Mouse (Mus musculus): ENCODE data around the gene Arhgef28. TPM values are rescaled to one million over a fixed set of nuclear protein-coding genes. Genes with fewer than 3 reads are reported as not detected.
"Not testable (repeated sequence)": the region's sequence is repeated elsewhere in the genome, so short reads cannot be mapped to it uniquely, and the experiment has no call there.

The Arhgef28 gene
- polyA plus RNA-seq, 1 experiment from 2014 or later = 8.6 TPM

GRCm38 (mm10) chr13:98111021-98111420 lies 95.2 kb downstream of the Arhgef28 start:
- no peak overlapping the region for H3K27ac ChIP-seq (replicated peaks; ENCODE audit: low read depth, low read length)
- DNase-seq (ENCODE audit: low spot score) (no peak), ATAC-seq (replicated peaks; ENCODE audit: insufficient number of reproducible peaks, low FRiP score, low TSS enrichment, low read depth) (no peak)
- no peak overlapping the region for H3K4me3 ChIP-seq (ENCODE audit: low read depth, low read length)
- no peak overlapping the region for H3K9ac ChIP-seq (replicated peaks; ENCODE audit: low read length)
- no peak overlapping the region for H3K4me2 ChIP-seq (ENCODE audit: low read depth, low read length)
- H3K36me3 ChIP-seq (replicated peaks; ENCODE audit: control insufficient read depth, insufficient read depth, low read depth, low read length) = no peaks in the 10 kb centered on the region
- H3K9me3 ChIP-seq (replicated peaks; ENCODE audit: control insufficient read depth, low read length) = no peaks in the 10 kb centered on the region
- no peaks in the 10 kb centered on the region for H3K27me3 ChIP-seq (ENCODE audit: control insufficient read depth, insufficient read depth, low read length)
- no peaks in the 10 kb centered on the region for H3K4me1 ChIP-seq (ENCODE audit: control insufficient read depth, insufficient read depth, low read length)
- 65% methylated on average over 2 of the region's 2 CpGs for WGBS

GRCm38 (mm10) chr13:98108481-98108880 lies 97.8 kb downstream of the Arhgef28 start:
- H3K27me3 ChIP-seq (ENCODE audit: control insufficient read depth, insufficient read depth, low read length); H3K4me2 ChIP-seq (ENCODE audit: low read depth, low read length); H3K9me3 ChIP-seq (replicated peaks; ENCODE audit: control insufficient read depth, low read length); H3K27ac ChIP-seq (replicated peaks; ENCODE audit: low read depth, low read length); H3K4me1 ChIP-seq (ENCODE audit: control insufficient read depth, insufficient read depth, low read length); H3K4me3 ChIP-seq (ENCODE audit: low read depth, low read length); ATAC-seq (replicated peaks; ENCODE audit: insufficient number of reproducible peaks, low FRiP score, low TSS enrichment, low read depth); H3K36me3 ChIP-seq (replicated peaks; ENCODE audit: control insufficient read depth, insufficient read depth, low read depth, low read length); DNase-seq (ENCODE audit: low spot score); H3K9ac ChIP-seq (replicated peaks; ENCODE audit: low read length): not testable (repeated sequence)
- WGBS = 84% methylated on average over 3 of the region's 3 CpGs

GRCm38 (mm10) chr13:98107621-98108020 lies 98.6 kb downstream of the Arhgef28 start:
- Histone ChIP-seq H3K36me3 (replicated peaks; ENCODE audit: control insufficient read depth, insufficient read depth, low read depth, low read length) (no peaks in the 10 kb centered on the region), H3K4me2 (ENCODE audit: low read depth, low read length) (no peak overlapping the region), H3K9ac (replicated peaks; ENCODE audit: low read length) (no peak overlapping the region), H3K27ac (replicated peaks; ENCODE audit: low read depth, low read length) (no peak overlapping the region), H3K4me1 (ENCODE audit: control insufficient read depth, insufficient read depth, low read length) (no peaks in the 10 kb centered on the region), H3K9me3 (replicated peaks; ENCODE audit: control insufficient read depth, low read length) (no peaks in the 10 kb centered on the region), H3K4me3 (ENCODE audit: low read depth, low read length) (no peak overlapping the region), H3K27me3 (ENCODE audit: control insufficient read depth, insufficient read depth, low read length) (no peaks in the 10 kb centered on the region)
- ATAC-seq (replicated peaks; ENCODE audit: insufficient number of reproducible peaks, low FRiP score, low TSS enrichment, low read depth) (no peak), DNase-seq (ENCODE audit: low spot score) (no peak)
- 82% methylated on average over 2 of the region's 2 CpGs for WGBS

GRCm38 (mm10) chr13:98095966-98096365 lies 110.3 kb downstream of the Arhgef28 start:
- H3K9me3 ChIP-seq (replicated peaks; ENCODE audit: control insufficient read depth, low read length) = no peaks in the 10 kb centered on the region
- H3K9ac ChIP-seq (replicated peaks; ENCODE audit: low read length) = no peak overlapping the region
- no peak overlapping the region for H3K4me2 ChIP-seq (ENCODE audit: low read depth, low read length)
- no peak overlapping the region for H3K27ac ChIP-seq (replicated peaks; ENCODE audit: low read depth, low read length)
- WGBS = 52% methylated on average over 4 of the region's 4 CpGs
- no peak for ATAC-seq (replicated peaks; ENCODE audit: insufficient number of reproducible peaks, low FRiP score, low TSS enrichment, low read depth)
- H3K4me3 ChIP-seq (ENCODE audit: low read depth, low read length) = no peak overlapping the region
- no peak for DNase-seq (ENCODE audit: low spot score)
- H3K4me1 ChIP-seq (ENCODE audit: control insufficient read depth, insufficient read depth, low read length) = peaks cover 3% of the 10 kb centered on the region; the same call in 1 of the 2 replicates
- no peaks in the 10 kb centered on the region for H3K27me3 ChIP-seq (ENCODE audit: control insufficient read depth, insufficient read depth, low read length)
- no peaks in the 10 kb centered on the region for H3K36me3 ChIP-seq (replicated peaks; ENCODE audit: control insufficient read depth, insufficient read depth, low read depth, low read length)

- Histone ChIP-seq H3K36me3 (replicated peaks; ENCODE audit: control insufficient read depth, insufficient read depth, low read depth, low read length) (no peaks in the 10 kb centered on the region), H3K9ac (replicated peaks; ENCODE audit: low read length) (no peak overlapping the region), H3K4me2 (ENCODE audit: low read depth, low read length) (no peak overlapping the region; the same call in 1 of the 2 replicates), H3K4me3 (ENCODE audit: low read depth, low read length) (no peak overlapping the region), H3K27me3 (ENCODE audit: control insufficient read depth, insufficient read depth, low read length) (no peaks in the 10 kb centered on the region), H3K27ac (replicated peaks; ENCODE audit: low read depth, low read length) (peak overlapping the region; percentile 52; the same call in 1 of the 2 replicates), H3K4me1 (ENCODE audit: control insufficient read depth, insufficient read depth, low read length) (peaks cover 3% of the 10 kb centered on the region; the same call in 1 of the 2 replicates), H3K9me3 (replicated peaks; ENCODE audit: control insufficient read depth, low read length) (no peaks in the 10 kb centered on the region)
- ATAC-seq (replicated peaks; ENCODE audit: insufficient number of reproducible peaks, low FRiP score, low TSS enrichment, low read depth) (no peak; the same call in 1 of the 2 replicates), DNase-seq (ENCODE audit: low spot score) (peak; percentile 60)
- 31% methylated on average over 3 of the region's 3 CpGs for WGBS
Measured at GRCm38 (mm10) chr13:98094332-98094731, 111.9 kb downstream of the Arhgef28 start.

- H3K36me3 ChIP-seq (replicated peaks; ENCODE audit: control insufficient read depth, insufficient read depth, low read depth, low read length) = no peaks in the 10 kb centered on the region
- no peaks in the 10 kb centered on the region for H3K27me3 ChIP-seq (ENCODE audit: control insufficient read depth, insufficient read depth, low read length)
- no peak for DNase-seq (ENCODE audit: low spot score)
- H3K4me2 ChIP-seq (ENCODE audit: low read depth, low read length) = no peak overlapping the region
- no peak overlapping the region for H3K9ac ChIP-seq (replicated peaks; ENCODE audit: low read length)
- H3K4me1 ChIP-seq (ENCODE audit: control insufficient read depth, insufficient read depth, low read length) = peaks cover 3% of the 10 kb centered on the region; the same call in 1 of the 2 replicates
- H3K9me3 ChIP-seq (replicated peaks; ENCODE audit: control insufficient read depth, low read length) = no peaks in the 10 kb centered on the region
- 67% methylated on average over 9 of the region's 9 CpGs for WGBS
- H3K4me3 ChIP-seq (ENCODE audit: low read depth, low read length) = no peak overlapping the region
- ATAC-seq (replicated peaks; ENCODE audit: insufficient number of reproducible peaks, low FRiP score, low TSS enrichment, low read depth) = no peak
- H3K27ac ChIP-seq (replicated peaks; ENCODE audit: low read depth, low read length) = no peak overlapping the region
Measured at GRCm38 (mm10) chr13:98093483-98093882, 112.8 kb downstream of the Arhgef28 start.

- 87% methylated on average over 12 of the region's 12 CpGs for WGBS
- no peak overlapping the region for H3K9ac ChIP-seq (replicated peaks; ENCODE audit: low read length)
- no peak overlapping the region for H3K4me3 ChIP-seq (ENCODE audit: low read depth, low read length)
- no peak overlapping the region for H3K27ac ChIP-seq (replicated peaks; ENCODE audit: low read depth, low read length)
- H3K27me3 ChIP-seq (ENCODE audit: control insufficient read depth, insufficient read depth, low read length) = no peaks in the 10 kb centered on the region
- no peak for DNase-seq (ENCODE audit: low spot score)
- no peak overlapping the region for H3K4me2 ChIP-seq (ENCODE audit: low read depth, low read length)
- no peaks in the 10 kb centered on the region for H3K36me3 ChIP-seq (replicated peaks; ENCODE audit: control insufficient read depth, insufficient read depth, low read depth, low read length)
- H3K4me1 ChIP-seq (ENCODE audit: control insufficient read depth, insufficient read depth, low read length) = peaks cover 3% of the 10 kb centered on the region; the same call in 1 of the 2 replicates
- no peak for ATAC-seq (replicated peaks; ENCODE audit: insufficient number of reproducible peaks, low FRiP score, low TSS enrichment, low read depth)
- no peaks in the 10 kb centered on the region for H3K9me3 ChIP-seq (replicated peaks; ENCODE audit: control insufficient read depth, low read length)
Measured at GRCm38 (mm10) chr13:98092354-98093002, 113.8 kb downstream of the Arhgef28 start.

- H3K4me1 ChIP-seq (ENCODE audit: control insufficient read depth, insufficient read depth, low read length) = no peaks in the 10 kb centered on the region
- no peak overlapping the region for H3K9ac ChIP-seq (replicated peaks; ENCODE audit: low read length)
- ATAC-seq (replicated peaks; ENCODE audit: insufficient number of reproducible peaks, low FRiP score, low TSS enrichment, low read depth) (no peak), DNase-seq (ENCODE audit: low spot score) (no peak)
- 83% methylated on average over 4 of the region's 4 CpGs for WGBS
- no peaks in the 10 kb centered on the region for H3K9me3 ChIP-seq (replicated peaks; ENCODE audit: control insufficient read depth, low read length)
- no peaks in the 10 kb centered on the region for H3K27me3 ChIP-seq (ENCODE audit: control insufficient read depth, insufficient read depth, low read length)
- H3K36me3 ChIP-seq (replicated peaks; ENCODE audit: control insufficient read depth, insufficient read depth, low read depth, low read length) = no peaks in the 10 kb centered on the region
- no peak overlapping the region for H3K4me2 ChIP-seq (ENCODE audit: low read depth, low read length)
- no peak overlapping the region for H3K4me3 ChIP-seq (ENCODE audit: low read depth, low read length)
- H3K27ac ChIP-seq (replicated peaks; ENCODE audit: low read depth, low read length) = no peak overlapping the region
Measured at GRCm38 (mm10) chr13:98079640-98080039, 126.6 kb downstream of the Arhgef28 start.

Measured in embryonic facial prominence, embryonic 11.5 days (tissue).